Mouse (Mus musculus) CH12.LX (cell line): Measurements from ENCODE around the gene Ntn3. TPM values are rescaled to one million over a fixed set of nuclear protein-coding genes. Genes with fewer than 3 reads are reported as not detected.

Experiments used
- DNase-seq: peaks from one replicate; pipeline ENCODE4 v3.0.0-alpha.2; 2013; ENCODE audit errors: extremely low read depth
- H3K27ac ChIP-seq: 2 replicates; pipeline ENCODE4 v1.5.1; 2012; ENCODE audit warnings: low read depth, mild to moderate bottlenecking, control low read depth, moderate library complexity; ENCODE audit not compliant: insufficient read depth
- H3K27me3 ChIP-seq: replicated peaks from 2 replicates; pipeline ENCODE3; 2012; ENCODE audit warnings: inconsistent platforms
- H3K36me3 ChIP-seq, 2 experiments: replicated peaks in 1 of 2; 2 replicates each; pipeline versions ENCODE3 to v1.6.1; 2012; ENCODE audit warnings: inconsistent platforms in 1 of 2, low read length in 1 of 2, mild to moderate bottlenecking in 1 of 2, mixed read lengths in 1 of 2, moderate library complexity in 1 of 2; ENCODE audit not compliant: control insufficient read depth in 1 of 2, insufficient read depth in 1 of 2
- H3K4me1 ChIP-seq, 2 experiments: 2 replicates each; pipeline ENCODE4 v1.6.1; 2012; ENCODE audit warnings: inconsistent platforms in 1 of 2, moderate library complexity in 1 of 2; ENCODE audit not compliant: insufficient read depth in 2 of 2, control insufficient read depth in 1 of 2
- H3K4me2 ChIP-seq: 2 replicates; pipeline ENCODE4 v1.6.1; 2012; ENCODE audit warnings: low read depth, mild to moderate bottlenecking, control low read depth; ENCODE audit not compliant: poor library complexity, insufficient read depth, severe bottlenecking
- H3K4me3 ChIP-seq, 3 experiments: fragments of 150-350 bp in 1 of 3; sonication (generic) in 1 of 3; replicated peaks in 1 of 3; 2 replicates each; pipeline versions ENCODE3 to v1.5.1; 2011 to 2012; ENCODE audit warnings: low read depth in 2 of 3, low read length in 2 of 3, mild to moderate bottlenecking in 2 of 3, moderate library complexity in 2 of 3, control low read depth in 1 of 3, improper control_type of control experiment in 1 of 3, inconsistent platforms in 1 of 3, mixed read lengths in 1 of 3; ENCODE audit not compliant: poor library complexity in 1 of 3
- H3K79me2 ChIP-seq: replicated peaks from 2 replicates; pipeline ENCODE4 v1.6.1; 2012; ENCODE audit warnings: mild to moderate bottlenecking, moderate library complexity; ENCODE audit not compliant: control insufficient read depth, poor library complexity, insufficient read depth, severe bottlenecking; ENCODE audit errors: extremely low read depth
- H3K9ac ChIP-seq: 2 replicates; pipeline ENCODE4 v1.6.1; 2012; ENCODE audit warnings: low read depth, mild to moderate bottlenecking, control low read depth, moderate library complexity; ENCODE audit not compliant: insufficient read depth
- H3K9me3 ChIP-seq: replicated peaks from 2 replicates; pipeline ENCODE3; 2012; ENCODE audit warnings: low read length, inconsistent platforms, mixed read lengths
- BHLHE40 ChIP-seq: IDR thresholded peaks from 2 replicates; pipeline ENCODE4 v1.6.1; 2011; ENCODE audit warnings: mild to moderate bottlenecking, low read depth, low read length, improper control_type of control experiment
- CHD2 ChIP-seq: IDR thresholded peaks from 2 replicates; pipeline ENCODE4 v1.6.1; 2011; ENCODE audit warnings: low read length, improper control_type of control experiment
- CTCF ChIP-seq, 2 experiments: IDR thresholded peaks in 1 of 2; conservative IDR thresholded peaks in 1 of 2; 2 replicates each; pipeline ENCODE4 v1.5.1; 2011 to 2012; ENCODE audit warnings: low read depth in 2 of 2, low read length in 2 of 2, improper control_type of control experiment in 1 of 2, inconsistent platforms in 1 of 2, mild to moderate bottlenecking in 1 of 2, moderate library complexity in 1 of 2
- EP300 ChIP-seq: IDR thresholded peaks from 2 replicates; pipeline ENCODE4 v1.6.1; 2011; ENCODE audit warnings: low read length, improper control_type of control experiment
- ETS1 ChIP-seq: conservative IDR thresholded peaks from 2 replicates; pipeline ENCODE4 v1.6.1; 2012; ENCODE audit warnings: low read depth, mild to moderate bottlenecking, inconsistent platforms, low read length, improper control_type of control experiment, moderate library complexity
- GABPA ChIP-seq: IDR thresholded peaks from 2 replicates; pipeline ENCODE4 v1.6.1; 2012; ENCODE audit warnings: low read depth, low read length, improper control_type of control experiment, inconsistent platforms; ENCODE audit not compliant: insufficient replicate concordance
- HCFC1 ChIP-seq: IDR thresholded peaks from 2 replicates; pipeline ENCODE4 v1.6.1; 2012; ENCODE audit warnings: low read depth, mild to moderate bottlenecking, inconsistent platforms, low read length, improper control_type of control experiment
- IRF4 ChIP-seq: IDR thresholded peaks from 2 replicates; pipeline ENCODE4 v1.6.1; 2014; ENCODE audit warnings: low read depth, mild to moderate bottlenecking, inconsistent platforms, low read length, improper control_type of control experiment
- JUN ChIP-seq: IDR thresholded peaks from 2 replicates; pipeline ENCODE4 v1.6.1; 2011; ENCODE audit warnings: low read depth, mild to moderate bottlenecking, low read length, improper control_type of control experiment, moderate library complexity; ENCODE audit not compliant: insufficient read depth
- KAT2A ChIP-seq: IDR thresholded peaks from 2 replicates; pipeline ENCODE4 v1.6.1; 2012; ENCODE audit warnings: low read length, improper control_type of control experiment, inconsistent platforms; ENCODE audit not compliant: insufficient replicate concordance
- MAX ChIP-seq: IDR thresholded peaks from 2 replicates; pipeline ENCODE4 v1.6.1; 2011; ENCODE audit warnings: low read length, improper control_type of control experiment
- MAZ ChIP-seq: IDR thresholded peaks from 2 replicates; pipeline ENCODE4 v1.6.1; 2012; ENCODE audit warnings: low read depth, mild to moderate bottlenecking, inconsistent platforms, low read length, improper control_type of control experiment, moderate library complexity
- MEF2A ChIP-seq: IDR thresholded peaks from 2 replicates; pipeline ENCODE4 v1.6.1; 2014; ENCODE audit warnings: low read depth, mild to moderate bottlenecking, inconsistent platforms, low read length, improper control_type of control experiment, borderline replicate concordance
- NELFE ChIP-seq: IDR thresholded peaks from 2 replicates; pipeline ENCODE4 v1.6.1; 2011; ENCODE audit warnings: low read depth, low read length, improper control_type of control experiment
- NRF1 ChIP-seq: IDR thresholded peaks from 2 replicates; pipeline ENCODE4 v1.6.1; 2014; ENCODE audit warnings: low read depth, mild to moderate bottlenecking, inconsistent platforms, low read length, improper control_type of control experiment, moderate library complexity
- RAD21 ChIP-seq: IDR thresholded peaks from 2 replicates; pipeline ENCODE4 v1.6.1; 2011; ENCODE audit warnings: low read depth, mild to moderate bottlenecking, low read length, improper control_type of control experiment, moderate library complexity
- RCOR1 ChIP-seq: conservative IDR thresholded peaks from 2 replicates; pipeline ENCODE4 v1.6.1; 2012; ENCODE audit warnings: low read depth, mild to moderate bottlenecking, inconsistent platforms, low read length, improper control_type of control experiment
- UBTF ChIP-seq: IDR thresholded peaks from 2 replicates; pipeline ENCODE4 v1.6.1; 2012; ENCODE audit warnings: low read depth, mild to moderate bottlenecking, inconsistent platforms, low read length, improper control_type of control experiment, moderate library complexity
- USF1 ChIP-seq: IDR thresholded peaks from 2 replicates; pipeline ENCODE4 v1.6.1; 2014; ENCODE audit warnings: low read depth, mild to moderate bottlenecking, inconsistent platforms, low read length, improper control_type of control experiment
- ZC3H11A ChIP-seq: IDR thresholded peaks from 2 replicates; pipeline ENCODE4 v1.6.1; 2012; ENCODE audit warnings: low read depth, mild to moderate bottlenecking, inconsistent platforms, low read length, improper control_type of control experiment
- ZMIZ1 ChIP-seq: IDR thresholded peaks from 2 replicates; pipeline ENCODE4 v1.6.1; 2012; ENCODE audit warnings: low read depth, mild to moderate bottlenecking, inconsistent platforms, low read length, improper control_type of control experiment
- ZNF384 ChIP-seq: IDR thresholded peaks from 2 replicates; pipeline ENCODE4 v1.6.1; 2012; ENCODE audit warnings: low read depth, low read length, improper control_type of control experiment, inconsistent platforms
- dilution Hi-C: fragments of 300-500 bp; cut with MboI; formaldehyde crosslinking; loops from 2 replicates; pipeline ENCODE4 v1.14.3; 2020; ENCODE audit warnings: low sequenced_read_pairs; ENCODE audit not compliant: extremely low pct_unique_long_range_greater_than_20kb, extremely low pct_ligation_motif_present
- in situ Hi-C: fragments of 300-500 bp; cut with MboI; formaldehyde crosslinking; loops from 3 replicates; pipeline ENCODE4 v1.14.3; 2019; ENCODE audit warnings: low sequenced_read_pairs, low pct_ligation_motif_present, low pct_unique_long_range_greater_than_20kb, mixed read lengths
- polyA plus RNA-seq: library from polyadenylated mRNA; unstranded; fragments of >175 nt; gene quantifications from 2 replicates; pipeline ENCODE4 v1.2.1, GENCODE M21; 2012; ENCODE audit warnings: low read depth; ENCODE audit not compliant: insufficient read length
- total RNA-seq, 2 experiments: library from RNA; depleted of rRNA; stranded (reverse); fragments of 300-350 nt in 1 of 2; fragments of >200 nt in 1 of 2; gene quantifications; 2 replicates each; pipeline ENCODE4 v1.2.3; 2012 to 2014

Gene Ntn3
- total and polyA plus RNA-seq, 3 experiments, result 0.08 to 0.10 TPM; not detected in 1

DNA sequence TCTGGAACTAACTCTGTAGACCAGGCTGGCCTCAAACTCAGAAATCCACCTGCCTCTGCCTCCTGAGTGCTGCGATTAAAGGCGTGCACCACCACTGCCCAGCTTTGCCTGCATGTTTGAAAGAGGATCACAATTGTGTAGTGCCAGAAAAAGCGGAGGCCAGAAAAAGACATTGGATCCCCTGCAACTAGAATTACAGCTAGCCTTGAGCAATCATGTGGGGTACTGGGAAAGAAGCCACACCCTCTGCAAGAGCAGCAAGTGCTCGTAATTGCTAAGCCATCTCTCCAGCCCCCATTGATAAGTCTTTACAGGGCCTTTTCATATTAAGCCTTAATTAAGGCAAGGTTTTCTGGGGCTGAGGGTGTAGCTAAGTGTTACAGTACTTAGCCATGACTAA is 17.9 kb downstream of the Ntn3 start:
- Histone ChIP-seq H3K9ac (no peak overlapping the region), H3K27ac (no peak overlapping the region), H3K79me2 (no peaks in the 10 kb centered on the region), H3K27me3 (no peaks in the 10 kb centered on the region), H3K4me3 (no peak overlapping the region), H3K36me3 (peaks cover 0 to 24% of the 10 kb centered on the region in 2 experiments), H3K4me2 (no peak overlapping the region), H3K9me3 (no peaks in the 10 kb centered on the region), H3K4me1 (peaks cover 10 to 35% of the 10 kb centered on the region in 2 experiments)
- dilution Hi-C loops, result no loop called here
- DNase-seq, result no peak
- TF ChIP-seq RAD21, result no peak
- TF ChIP-seq BHLHE40, result no peak
- no peak for TF ChIP-seq ZNF384
- TF ChIP-seq MEF2A, result no peak
- TF ChIP-seq GABPA, result no peak
- TF ChIP-seq KAT2A, result no peak
- no peak for TF ChIP-seq HCFC1
- in situ Hi-C loops, result no loop called here

- H3K9me3 ChIP-seq, result no peaks in the 10 kb centered on the region
- H3K4me3 ChIP-seq, result no peak overlapping the region
- no peak for TF ChIP-seq ZNF384
- no peak for TF ChIP-seq ZC3H11A
- no peak for TF ChIP-seq IRF4
- TF ChIP-seq ETS1, result no peak
- no peak for TF ChIP-seq USF1
- no peak for TF ChIP-seq RAD21
- no peak for TF ChIP-seq JUN
- no peak for TF ChIP-seq CTCF (conservative IDR thresholded peaks at IDR 0.05 in 1 of 2, IDR thresholded peaks at IDR 0.05 in 1 of 2; ENCODE audit: low read depth in 2 of 2, low read length in 2 of 2)
- TF ChIP-seq NRF1, result no peak
- TF ChIP-seq NELFE, result no peak
- TF ChIP-seq MAZ, result no peak
- no peak for TF ChIP-seq EP300
- no peak for TF ChIP-seq CHD2
- no peak for TF ChIP-seq RCOR1
- no peak for TF ChIP-seq UBTF
- TF ChIP-seq ZMIZ1, result no peak
- no peak for TF ChIP-seq MAX
- peaks cover 0 to 26% of the 10 kb centered on the region in 2 experiments for H3K36me3 ChIP-seq
- no peak overlapping the region for H3K4me2 ChIP-seq
- no peaks in the 10 kb centered on the region for H3K27me3 ChIP-seq
- dilution Hi-C loops, result no loop called here
- in situ Hi-C loops, result no loop called here
- no peaks in the 10 kb centered on the region for H3K79me2 ChIP-seq
- DNase-seq, result no peak
- peaks cover 10 to 35% of the 10 kb centered on the region in 2 experiments for H3K4me1 ChIP-seq
- no peak overlapping the region for H3K9ac ChIP-seq
- H3K27ac ChIP-seq, result no peak overlapping the region
These were observed 18.4 kb downstream of the Ntn3 start for GRCm38 (mm10) chr17:24190934-24191333.
